Mouse (Mus musculus) megakaryocyte, adult 5-6 weeks (primary cell): ENCODE results near the gene Klhl40. TPM values are rescaled to one million over a fixed set of nuclear protein-coding genes. Genes with fewer than 3 reads are reported as not detected.

Source experiments
- ATAC-seq: 2 replicates; pipeline ENCODE4 v1.8.0; 2016; ENCODE audit warnings: mild to moderate bottlenecking, inconsistent platforms; ENCODE audit not compliant: poor library complexity, severe bottlenecking
- total RNA-seq, 2 experiments: library from RNA; stranded (forward) in 1 of 2; stranded (reverse) in 1 of 2; fragments of 153-499, 151-499 nt in 1 of 2; fragments of 221-1000, 200-1000 nt in 1 of 2; gene quantifications; 2 replicates each; pipeline versions ENCODE4 v1.2.3 to v1.2.4; 2015 to 2017

The Klhl40 gene
- total RNA-seq (2015) = not detected in 2 replicates
- not detected in 2 replicates for total RNA-seq (2017)

- ATAC-seq = no peak
Observed at GRCm38 (mm10) chr9:121777484-121778065, at the start of gene Klhl40. Gene Klhl40, plus strand, starts transcription at chr9:121777607.

- ATAC-seq = no peak
Observed at GRCm38 (mm10) chr9:121740490-121740889, 36.9 kb upstream of the Klhl40 start.

- no peak for ATAC-seq
Observed at GRCm38 (mm10) chr9:121741168-121741567, 36.2 kb upstream of the Klhl40 start.

GRCm38 (mm10) chr9:121744051-121744450, 33.4 kb upstream of the Klhl40 start:
- ATAC-seq = no peak

- ATAC-seq = no peak
Observed at GRCm38 (mm10) chr9:121752774-121753173, 24.6 kb upstream of the Klhl40 start.

- ATAC-seq = no peak
Observed at GRCm38 (mm10) chr9:121754624-121755023, 22.8 kb upstream of the Klhl40 start.

GRCm38 (mm10) chr9:121756785-121757184, 20.6 kb upstream of the Klhl40 start:
- ATAC-seq = no peak

- no peak for ATAC-seq
Observed at GRCm38 (mm10) chr9:121757432-121757831, 20.0 kb upstream of the Klhl40 start.

GRCm38 (mm10) chr9:121757835-121758814, 19.3 kb upstream of the Klhl40 start:
- no peak for ATAC-seq

- ATAC-seq = no peak
Observed at GRCm38 (mm10) chr9:121759091-121760081, 18.0 kb upstream of the Klhl40 start, which contains the start of gene Zfp651. Gene Zfp651, plus strand, starts transcription at chr9:121759330.

GRCm38 (mm10) chr9:121760271-121761090, 16.9 kb upstream of the Klhl40 start:
- ATAC-seq = no peak

GRCm38 (mm10) chr9:121761091-121761665, 16.2 kb upstream of the Klhl40 start:
- ATAC-seq = no peak

- ATAC-seq = no peak
Observed at GRCm38 (mm10) chr9:121761787-121762186, 15.6 kb upstream of the Klhl40 start.

GRCm38 (mm10) chr9:121762248-121762647, 15.2 kb upstream of the Klhl40 start:
- no peak for ATAC-seq

GRCm38 (mm10) chr9:121762761-121763160, 14.6 kb upstream of the Klhl40 start:
- no peak for ATAC-seq

- ATAC-seq = no peak
Observed at GRCm38 (mm10) chr9:121763716-121764115, 13.7 kb upstream of the Klhl40 start.

- ATAC-seq = no peak
Observed at GRCm38 (mm10) chr9:121765166-121765855, 12.1 kb upstream of the Klhl40 start.

- no peak for ATAC-seq
Observed at GRCm38 (mm10) chr9:121772412-121772811, 5.0 kb upstream of the Klhl40 start.

GRCm38 (mm10) chr9:121775951-121776350, 1.5 kb upstream of the Klhl40 start:
- ATAC-seq = no peak
